Mouse (Mus musculus) hindbrain, embryonic 11.5 days (tissue): Measurements from ENCODE around the gene Cntnap1. TPM values are rescaled to one million over a fixed set of nuclear protein-coding genes. Genes with fewer than 3 reads are reported as not detected.
A peak's percentile ranks its signal among the peaks of the same experiment; 100 is the strongest.
"Not testable (repeated sequence)": the region's sequence is repeated elsewhere in the genome, so short reads cannot be mapped to it uniquely, and the experiment has no call there.

Experiments used
- ATAC-seq: fragments of 200-750 bp; cut with Nextera tagmentation; 2 replicates; pipeline ENCODE4 v1.8.0; 2017; ENCODE audit warnings: mild to moderate bottlenecking, moderate TSS enrichment, moderate library complexity; ENCODE audit not compliant: low FRiP score
- DNase-seq: peaks from one replicate; pipeline ENCODE4 v3.0.0-alpha.2; 2015; ENCODE audit warnings: low spot score
- H3K27ac ChIP-seq: fragments of 300-500 bp; sonication (generic); 2 replicates; pipeline ENCODE4 v1.5.1; 2014; ENCODE audit warnings: mild to moderate bottlenecking, low read depth, low read length
- H3K27me3 ChIP-seq: fragments of 300-500 bp; sonication (generic); 2 replicates; pipeline ENCODE4 v1.6.1; 2014; ENCODE audit warnings: mild to moderate bottlenecking, low read length, moderate library complexity, mixed read lengths; ENCODE audit not compliant: control insufficient read depth, insufficient read depth
- H3K36me3 ChIP-seq: fragments of 300-500 bp; sonication (generic); 2 replicates; pipeline ENCODE4 v1.6.1; 2014; ENCODE audit warnings: mild to moderate bottlenecking, low read length, moderate library complexity, mixed read lengths; ENCODE audit not compliant: control insufficient read depth, insufficient read depth
- H3K4me1 ChIP-seq: fragments of 300-500 bp; sonication (generic); replicated peaks from 2 replicates; pipeline ENCODE4 v1.6.1; 2014; ENCODE audit warnings: low read length, mixed read lengths; ENCODE audit not compliant: control insufficient read depth, insufficient read depth
- H3K4me2 ChIP-seq: fragments of 300-500 bp; sonication (generic); replicated peaks from 2 replicates; pipeline ENCODE4 v1.6.1; 2014; ENCODE audit warnings: mild to moderate bottlenecking, low read depth, low read length
- H3K4me3 ChIP-seq: fragments of 300-500 bp; sonication (generic); 2 replicates; pipeline ENCODE4 v1.5.1; 2014; ENCODE audit warnings: low read depth, low read length
- H3K9ac ChIP-seq: fragments of 300-500 bp; sonication (generic); 2 replicates; pipeline ENCODE4 v1.6.1; 2014; ENCODE audit warnings: low read depth, low read length
- H3K9me3 ChIP-seq: fragments of 300-500 bp; sonication (generic); 2 replicates; pipeline ENCODE4 v1.6.1; 2016; ENCODE audit warnings: low read length; ENCODE audit not compliant: control insufficient read depth
- WGBS: fragments of 180-500 bp; shearing (Covaris S2); extraction: QIAGEN DNeasy Blood & Tissue Kit; methylation state at CpG from one replicate; pipeline ENCODE4 v1.1.7; 2014; 5-methylcytosine and 5-hydroxymethylcytosine counted together
- polyA plus RNA-seq: library from polyadenylated mRNA; unstranded; fragments of >200 nt; fragmentation: Nextera tagmentation; extraction: Ambion mirVana; gene quantifications from 2 replicates; pipeline ENCODE4 v1.2.1, GENCODE M21; 2014

Gene Cntnap1
- polyA plus RNA-seq: 0.29 and 0.39 TPM in 2 replicates

DNA sequence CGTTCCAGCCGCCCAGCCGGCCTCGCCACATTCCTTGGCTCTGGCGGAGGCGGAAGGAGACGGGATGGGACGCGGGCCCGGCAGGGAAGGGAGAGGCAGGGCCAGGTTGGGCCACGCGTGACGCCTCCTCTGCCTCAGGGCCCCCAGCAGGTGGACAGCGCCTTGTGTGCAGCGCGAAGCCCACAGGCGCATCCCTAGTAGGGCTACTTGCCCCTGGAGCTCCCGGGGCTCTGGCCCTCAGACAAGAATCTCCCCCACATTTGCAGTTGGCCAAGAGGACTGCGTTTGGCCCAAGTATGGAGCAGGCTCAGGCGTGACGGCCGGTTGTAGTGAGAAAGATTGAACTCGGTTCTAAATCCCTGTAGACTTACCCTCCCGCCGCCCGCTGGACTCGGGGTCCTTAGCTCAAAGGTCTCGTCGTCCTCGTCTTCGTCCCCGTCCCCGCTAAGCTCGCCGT is at the start of gene Cntnap1:
TSS of gene Cntnap1 (plus strand) at position 170 of the 457 bp plus-strand sequence.
- peak within 1 kb of the TSS; percentile 72 for H3K4me3 ChIP-seq
- H3K9ac ChIP-seq: peak within 1 kb of the TSS; percentile 66
- peak within 1 kb of the TSS; percentile 65 for H3K27ac ChIP-seq
- no peak for DNase-seq
- peaks cover 74% of the 10 kb centered on the region for H3K27me3 ChIP-seq
- no peaks in the 10 kb centered on the region for H3K9me3 ChIP-seq
- peaks cover 27% of the 10 kb centered on the region; the same call in 1 of the 2 replicates for H3K4me1 ChIP-seq
- H3K36me3 ChIP-seq: no peaks in the 10 kb centered on the region
- no peak for ATAC-seq
- under 1% methylated on average over 35 of the region's 35 CpGs for WGBS
- H3K4me2 ChIP-seq: peak within 1 kb of the TSS; percentile 86

DNA sequence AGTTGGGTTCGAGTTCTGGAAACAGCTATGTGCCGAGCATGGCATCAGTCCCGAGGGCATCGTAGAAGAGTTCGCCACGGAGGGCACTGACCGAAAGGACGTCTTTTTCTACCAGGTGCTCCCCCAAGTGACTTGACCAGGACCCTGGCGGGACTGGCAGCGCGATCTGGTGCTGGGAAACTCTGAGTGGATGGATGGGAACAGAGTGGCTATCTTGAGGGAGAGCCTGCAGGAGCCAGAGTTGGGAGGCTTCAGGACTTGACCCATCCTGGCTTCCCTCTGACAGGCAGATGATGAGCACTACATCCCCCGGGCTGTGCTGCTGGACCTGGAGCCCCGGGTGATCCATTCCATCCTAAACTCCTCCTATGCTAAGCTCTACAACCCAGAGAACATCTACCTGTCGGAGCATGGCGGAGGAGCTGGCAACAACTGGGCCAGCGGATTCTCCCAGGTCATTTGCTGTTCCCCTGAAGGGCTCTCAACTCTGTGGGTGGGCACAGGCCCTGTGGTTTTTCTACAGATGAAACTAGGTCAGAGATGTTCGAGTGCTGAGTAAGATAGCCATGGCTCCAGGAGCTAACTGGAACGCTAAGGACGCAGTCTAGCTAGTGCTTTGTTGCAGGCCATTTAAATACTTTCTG is 49.7 kb upstream of the Cntnap1 start:
- 25% methylated on average over 19 of the region's 19 CpGs for WGBS
- Histone ChIP-seq H3K36me3 (peaks cover 5% of the 10 kb centered on the region; the same call in 1 of the 2 replicates), H3K27me3 (no peaks in the 10 kb centered on the region)

DNA sequence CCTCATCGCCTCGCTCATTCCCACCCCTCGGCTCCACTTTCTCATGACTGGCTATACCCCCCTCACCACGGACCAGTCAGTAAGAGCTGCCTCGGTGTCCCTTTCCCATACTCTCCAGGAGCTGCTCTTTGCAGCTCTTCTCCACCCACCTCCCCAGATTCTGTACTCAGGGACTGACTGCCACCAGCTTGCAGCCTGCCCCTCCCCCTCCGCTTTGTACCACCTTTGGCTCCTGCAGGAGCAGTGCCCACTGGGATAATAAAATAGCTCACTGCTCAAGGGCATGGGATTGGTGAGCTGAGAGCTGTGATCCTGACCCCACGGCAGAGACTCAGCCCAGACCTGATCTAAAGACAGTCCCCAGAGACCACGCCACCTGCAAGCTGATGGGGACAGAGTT is 45.8 kb upstream of the Cntnap1 start:
- DNase-seq, H3K4me1 ChIP-seq, H3K4me2 ChIP-seq, H3K9ac ChIP-seq, ATAC-seq, H3K27ac ChIP-seq, H3K9me3 ChIP-seq, H3K27me3 ChIP-seq, H3K4me3 ChIP-seq: not testable (repeated sequence)
- 95% methylated on average over 8 of the region's 8 CpGs for WGBS
- peaks cover 16% of the 10 kb centered on the region for H3K36me3 ChIP-seq

More for the DNA sequence above, 49.7 kb upstream of the Cntnap1 start:
- no peak for DNase-seq
- Histone ChIP-seq H3K4me3 (peak overlapping the region; percentile 81), H3K4me1 (peaks cover 6% of the 10 kb centered on the region; the same call in 1 of the 2 replicates), H3K27ac (peak overlapping the region; percentile 85), H3K9ac (peak overlapping the region; percentile 74), H3K9me3 (no peaks in the 10 kb centered on the region), H3K4me2 (peak overlapping the region; percentile 77)
- peak; percentile 6; the same call in 1 of the 2 replicates for ATAC-seq

DNA sequence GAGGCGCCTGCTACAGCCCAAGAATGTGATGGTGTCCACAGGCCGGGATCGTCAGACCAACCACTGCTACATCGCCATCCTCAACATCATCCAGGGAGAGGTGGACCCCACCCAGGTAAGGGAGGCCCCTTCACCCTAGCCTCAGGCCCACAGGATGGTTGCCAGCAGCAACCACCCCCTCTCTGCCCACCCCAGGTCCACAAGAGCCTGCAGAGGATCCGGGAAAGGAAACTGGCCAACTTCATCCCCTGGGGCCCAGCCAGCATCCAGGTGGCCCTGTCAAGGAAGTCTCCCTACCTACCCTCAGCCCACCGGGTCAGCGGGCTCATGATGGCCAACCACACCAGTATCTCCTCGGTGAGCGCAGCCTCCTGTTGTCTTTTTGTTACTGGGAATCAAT is 45.3 kb upstream of the Cntnap1 start:
- H3K9ac ChIP-seq, H3K27me3 ChIP-seq, DNase-seq, H3K27ac ChIP-seq, H3K4me3 ChIP-seq, H3K4me1 ChIP-seq, ATAC-seq, H3K4me2 ChIP-seq, H3K9me3 ChIP-seq: not testable (repeated sequence)
- 94% methylated on average over 6 of the region's 9 CpGs for WGBS
- H3K36me3 ChIP-seq: peaks cover 16% of the 10 kb centered on the region

DNA sequence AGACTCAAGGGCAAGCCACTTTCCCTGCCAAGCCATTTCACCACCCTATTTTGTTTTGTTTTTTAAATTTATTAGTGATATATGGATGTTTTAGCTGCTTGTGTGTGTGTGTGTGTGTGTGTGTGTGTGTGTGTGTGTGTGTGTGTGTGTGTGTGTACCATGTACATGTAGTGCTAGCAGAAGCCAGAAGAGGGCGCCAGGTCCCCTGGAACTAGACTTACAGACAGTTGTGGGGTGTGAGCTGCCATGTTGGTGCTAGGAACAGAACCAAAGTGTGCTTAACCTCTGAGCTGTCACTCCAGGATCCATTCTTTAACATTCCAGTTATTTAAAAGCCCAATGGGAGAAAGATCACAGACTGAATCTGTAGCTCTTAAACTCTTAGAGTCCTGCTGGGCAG is 43.2 kb upstream of the Cntnap1 start:
- H3K36me3 ChIP-seq: peaks cover 16% of the 10 kb centered on the region
- H3K27ac ChIP-seq: no peak overlapping the region
- no peak overlapping the region for H3K9ac ChIP-seq
- ATAC-seq (no peak), DNase-seq (no peak)
- H3K9me3 ChIP-seq: no peaks in the 10 kb centered on the region
- WGBS: 100% methylated on average over 1 of the region's 1 CpGs
- H3K27me3 ChIP-seq: no peaks in the 10 kb centered on the region
- no peak overlapping the region for H3K4me2 ChIP-seq
- H3K4me1 ChIP-seq: no peaks in the 10 kb centered on the region
- no peak overlapping the region for H3K4me3 ChIP-seq

DNA sequence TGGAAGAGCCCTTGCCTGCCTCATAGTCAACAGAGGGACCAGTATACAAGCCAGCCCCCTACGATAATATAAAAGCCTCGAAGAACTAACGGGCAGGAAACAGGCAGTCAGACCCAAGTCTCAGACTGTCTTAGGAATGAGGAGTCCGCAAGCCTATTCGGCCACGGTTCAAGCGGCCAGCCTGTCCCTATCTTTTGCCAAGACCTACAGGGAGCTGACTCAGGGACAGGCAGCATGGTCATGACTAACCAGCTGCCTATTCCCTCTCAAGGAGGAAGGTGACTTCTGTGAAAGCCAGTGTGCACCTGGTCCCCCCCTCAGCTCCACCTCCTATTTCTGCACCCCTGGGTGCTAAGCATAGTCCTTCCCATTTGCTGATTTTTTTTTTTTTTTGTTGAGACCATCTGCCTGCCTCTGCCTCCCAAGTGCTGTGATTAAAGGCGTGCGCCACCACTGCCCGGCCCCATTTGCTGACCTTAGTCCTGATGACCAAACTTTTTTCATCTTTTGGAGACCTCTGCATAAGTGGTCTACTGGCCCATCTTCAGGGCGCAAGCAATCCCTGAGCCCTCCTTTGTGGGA is 41.2 kb upstream of the Cntnap1 start:
- no peaks in the 10 kb centered on the region for H3K9me3 ChIP-seq
- H3K4me1 ChIP-seq: no peaks in the 10 kb centered on the region
- H3K36me3 ChIP-seq: peaks cover 11% of the 10 kb centered on the region
- no peak overlapping the region for H3K27ac ChIP-seq
- DNase-seq: no peak
- WGBS: 88% methylated on average over 11 of the region's 11 CpGs
- no peak overlapping the region for H3K9ac ChIP-seq
- H3K4me2 ChIP-seq: no peak overlapping the region
- no peak overlapping the region for H3K4me3 ChIP-seq
- H3K27me3 ChIP-seq: no peaks in the 10 kb centered on the region
- no peak for ATAC-seq

DNA sequence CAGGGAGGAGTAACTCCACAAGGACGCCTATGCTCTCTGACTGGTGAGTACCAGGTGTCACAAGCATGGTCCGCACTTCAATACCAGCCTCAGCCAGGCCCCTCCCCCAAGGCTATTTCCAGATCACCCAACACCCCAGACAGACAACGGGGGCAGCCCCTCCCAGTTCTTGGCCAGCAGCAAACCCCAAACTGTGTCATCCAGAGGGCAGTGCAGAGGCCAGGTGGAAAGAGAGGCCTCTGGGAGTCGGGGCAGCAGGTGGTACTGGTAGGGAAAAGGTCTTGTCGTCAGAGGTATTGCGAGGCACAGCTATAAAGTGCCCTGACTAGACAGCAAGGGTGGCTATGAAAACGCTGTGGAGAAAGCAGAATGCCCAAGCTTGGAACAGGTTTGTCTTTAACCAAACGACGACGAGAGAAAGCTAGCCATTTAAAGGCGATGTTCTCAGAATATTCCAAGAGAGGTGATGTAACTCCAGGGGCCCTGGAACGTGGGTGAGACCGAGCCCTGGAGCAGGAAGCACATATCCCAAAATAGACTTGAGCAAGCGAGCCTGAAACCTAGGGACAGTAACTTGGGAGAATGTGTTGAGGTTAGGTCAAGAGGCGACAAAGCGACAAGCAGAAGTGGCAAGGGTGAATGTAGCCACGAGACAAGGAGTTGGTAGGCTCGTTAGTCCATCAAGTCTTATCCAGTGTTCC is 40.1 kb upstream of the Cntnap1 start:
- DNase-seq: no peak
- H3K4me3 ChIP-seq: no peak overlapping the region
- peaks cover 11% of the 10 kb centered on the region for H3K36me3 ChIP-seq
- no peaks in the 10 kb centered on the region for H3K4me1 ChIP-seq
- H3K4me2 ChIP-seq: no peak overlapping the region
- no peak overlapping the region for H3K9ac ChIP-seq
- no peak for ATAC-seq
- WGBS: 57% methylated on average over 18 of the region's 18 CpGs
- H3K27ac ChIP-seq: no peak overlapping the region
- no peaks in the 10 kb centered on the region for H3K9me3 ChIP-seq
- H3K27me3 ChIP-seq: no peaks in the 10 kb centered on the region

DNA sequence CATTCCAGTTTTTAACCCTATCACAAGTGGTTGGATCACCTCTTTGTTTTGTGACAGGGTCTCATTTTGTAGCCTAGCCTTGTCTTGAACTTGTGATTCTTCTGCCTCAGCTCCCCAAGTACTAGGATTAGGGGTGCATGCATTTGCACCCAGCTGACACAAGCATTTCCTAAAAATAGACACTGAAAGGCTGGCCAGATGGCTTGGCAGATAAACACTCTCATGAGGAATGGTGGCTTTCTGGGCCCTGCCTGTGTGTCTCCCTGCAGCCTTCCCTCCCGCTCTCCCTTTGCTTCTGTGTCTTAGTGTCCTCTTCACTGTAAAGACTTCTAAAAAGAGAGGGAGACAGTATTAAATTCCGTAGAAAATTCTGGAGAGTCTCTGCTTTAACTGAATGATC is 39.1 kb upstream of the Cntnap1 start:
- Histone ChIP-seq H3K4me1 (no peaks in the 10 kb centered on the region), H3K36me3 (peaks cover 6% of the 10 kb centered on the region), H3K27me3 (no peaks in the 10 kb centered on the region), H3K4me3 (no peak overlapping the region), H3K4me2 (no peak overlapping the region), H3K9me3 (no peaks in the 10 kb centered on the region), H3K9ac (no peak overlapping the region), H3K27ac (no peak overlapping the region)
- no peak for ATAC-seq
- DNase-seq: no peak
- 94% methylated on average over 2 of the region's 2 CpGs for WGBS
